Mouse (Mus musculus) neutrophil, adult 5-6 weeks (primary cell): ENCODE data around the gene Thra. TPM values are rescaled to one million over a fixed set of nuclear protein-coding genes. Genes with fewer than 3 reads are reported as not detected.

Experiments
- ATAC-seq: fragments of 151-379, 151-347 bp; 2 replicates; pipeline ENCODE4 v1.8.0; 2017; ENCODE audit warnings: mild to moderate bottlenecking, moderate TSS enrichment; ENCODE audit not compliant: insufficient number of reproducible peaks, poor library complexity, low FRiP score, severe bottlenecking; ENCODE audit errors: extremely low read depth
- total RNA-seq: library from RNA; stranded (forward); fragments of 200-1000 nt; gene quantifications from 2 replicates; pipeline ENCODE4 v1.2.3, GENCODE M21; 2017

The Thra gene
- total RNA-seq, 1 experiment from 2014 or later: 7.9 TPM

DNA sequence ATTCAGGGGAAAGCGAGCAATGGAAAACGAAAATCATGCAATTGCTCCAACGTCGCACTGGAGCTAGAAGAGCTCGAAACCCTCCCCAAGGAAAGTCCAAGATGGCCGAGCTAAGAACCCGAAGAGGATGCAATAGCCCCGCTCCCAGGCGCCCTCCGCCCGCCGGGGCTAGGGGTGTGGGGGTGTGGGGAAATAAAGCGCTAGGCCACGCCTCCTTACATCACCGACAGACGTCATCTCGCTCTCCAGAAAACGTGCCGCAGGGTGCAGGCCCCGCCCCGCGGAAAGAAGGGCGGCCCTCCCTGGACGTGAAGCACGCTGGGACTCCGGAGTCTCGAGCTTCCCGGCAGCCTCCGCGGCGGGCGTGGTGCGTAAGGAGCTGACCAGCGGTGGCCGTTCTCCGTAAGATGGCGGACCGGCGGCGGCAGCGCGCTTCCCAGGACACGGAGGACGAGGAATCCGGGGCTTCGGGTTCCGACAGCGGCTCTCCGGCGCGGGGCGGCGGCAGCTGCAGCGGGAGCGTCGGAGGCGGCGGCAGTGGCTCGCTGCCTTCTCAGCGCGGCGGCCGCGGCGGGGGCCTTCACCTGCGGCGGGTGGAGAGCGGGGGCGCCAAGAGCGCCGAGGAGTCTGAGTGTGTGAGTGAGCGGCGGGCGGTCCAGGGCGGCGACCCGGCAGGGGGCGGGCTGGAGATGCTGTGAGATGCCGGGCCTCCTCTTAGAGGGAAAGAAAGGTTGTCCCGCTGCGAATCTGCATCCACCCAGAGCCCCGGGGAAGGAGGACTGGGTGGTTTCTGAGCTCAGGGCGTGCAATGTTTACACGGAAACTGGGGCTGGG, 69.2 kb downstream of the Thra start:
- ATAC-seq: peak; percentile 97

DNA sequence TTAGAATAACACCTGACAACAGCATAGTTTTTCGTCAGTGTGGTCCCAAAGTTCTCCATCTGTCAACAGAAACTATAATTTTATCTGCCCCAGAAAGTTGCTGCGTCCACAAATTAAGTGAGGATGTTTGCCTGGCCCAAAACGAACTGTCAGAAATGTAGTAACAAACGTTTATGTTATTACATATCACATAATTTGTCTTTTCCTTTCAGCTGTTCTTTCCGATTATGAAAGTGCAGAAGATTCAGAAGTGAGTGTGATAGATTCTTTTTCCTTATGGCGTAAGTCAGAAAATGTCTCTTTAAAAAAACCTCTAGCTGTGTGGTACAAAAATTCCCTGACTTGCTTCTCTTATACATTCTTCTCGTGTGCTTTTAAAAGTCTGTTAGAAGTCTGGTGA, 70.2 kb downstream of the Thra start:
- no peak for ATAC-seq

DNA sequence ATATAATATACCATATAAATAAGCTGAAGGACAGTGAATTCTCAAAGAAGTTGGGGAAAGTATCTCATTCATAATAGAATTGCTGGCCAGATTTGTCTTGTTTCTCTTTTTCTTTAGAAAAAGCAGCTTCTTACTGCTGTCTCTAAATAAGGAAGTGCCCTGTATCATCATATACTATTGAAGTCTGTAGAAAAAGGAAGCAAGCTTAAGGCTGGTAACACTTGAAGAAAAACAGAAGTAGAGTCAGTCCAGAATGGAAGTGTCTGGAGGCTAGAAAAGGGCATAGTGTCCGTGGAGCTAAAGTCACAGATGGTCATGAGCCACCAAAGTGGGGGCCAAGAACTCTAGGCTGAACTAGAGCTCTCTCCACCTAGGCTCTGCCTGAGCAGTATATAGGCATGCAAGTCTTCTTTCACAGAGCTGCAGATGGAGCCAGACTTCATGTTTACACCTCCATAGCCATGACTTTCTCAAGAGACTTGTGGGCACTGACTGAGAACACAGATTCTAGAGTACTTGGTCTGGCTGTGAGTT, 76.3 kb downstream of the Thra start:
- peak; percentile 84 for ATAC-seq

Other genes starting within 250 kb of the Thra start
- gene Ikzf3, start 194.6 kb upstream of the Thra start, total RNA-seq: 315 and 346 TPM in 2 replicates
- gene Zpbp2, start 189.5 kb upstream of the Thra start, total RNA-seq: 2.4 and 7.5 TPM in 2 replicates
- gene Ormdl3, start 153.3 kb upstream of the Thra start, total RNA-seq: 18.6 and 23.8 TPM in 2 replicates
- not detected in 2 replicates for gene Lrrc3c, start 142.3 kb upstream of the Thra start, total RNA-seq
- gene Gm12355, start 115.0 kb upstream of the Thra start, total RNA-seq: not detected in 2 replicates
- gene Gsdma3, start 114.3 kb upstream of the Thra start, total RNA-seq: not detected in 2 replicates
- not detected in 2 replicates for gene Gsdma2, start 93.9 kb upstream of the Thra start, total RNA-seq
- not detected in 2 replicates for gene Gsdma, start 76.3 kb upstream of the Thra start, total RNA-seq
- 33.2 and 37.8 TPM in 2 replicates for gene Psmd3, start 58.1 kb upstream of the Thra start, total RNA-seq
- gene Csf3, start 39.4 kb upstream of the Thra start, total RNA-seq: not detected in 2 replicates
- gene Med24, start 11.2 kb upstream of the Thra start, total RNA-seq: 14.9 and 21.3 TPM in 2 replicates
- 0.47 and 1.8 TPM in 2 replicates for gene Nr1d1, start 34.7 kb downstream of the Thra start, total RNA-seq
- 191 TPM in 2 replicates for gene Msl1, start 54.9 kb downstream of the Thra start, total RNA-seq
- 58.7 and 64.0 TPM in 2 replicates for gene Casc3, start 64.3 kb downstream of the Thra start, total RNA-seq
- 0.58 and 0.61 TPM in 2 replicates for gene Rapgefl1, start 96.1 kb downstream of the Thra start, total RNA-seq
- 13.4 and 16.2 TPM in 2 replicates for gene Wipf2, start 123.0 kb downstream of the Thra start, total RNA-seq
- 2.0 and 2.2 TPM in 2 replicates for gene Cdc6, start 167.2 kb downstream of the Thra start, total RNA-seq
- gene Rara, start 187.2 kb downstream of the Thra start, total RNA-seq: 131 and 135 TPM in 2 replicates
- gene Gjd3, start 242.4 kb downstream of the Thra start, total RNA-seq: not detected in 2 replicates